Mouse (Mus musculus): ENCODE measurements around the gene Axl.

GRCm38 (mm10) chr7:25803460-25803859, 15.0 kb upstream of the Axl start:
- TF ChIP-seq GATA1 (IDR thresholded peaks at IDR 0.05; ENCODE audit: borderline replicate concordance, low read length) (no peak), FLI1 (IDR thresholded peaks at IDR 0.05; ENCODE audit: low read length) (no peak)
